22 mouse cellular contexts compared by ENCODE assay signal in the genomic region with DNA sequence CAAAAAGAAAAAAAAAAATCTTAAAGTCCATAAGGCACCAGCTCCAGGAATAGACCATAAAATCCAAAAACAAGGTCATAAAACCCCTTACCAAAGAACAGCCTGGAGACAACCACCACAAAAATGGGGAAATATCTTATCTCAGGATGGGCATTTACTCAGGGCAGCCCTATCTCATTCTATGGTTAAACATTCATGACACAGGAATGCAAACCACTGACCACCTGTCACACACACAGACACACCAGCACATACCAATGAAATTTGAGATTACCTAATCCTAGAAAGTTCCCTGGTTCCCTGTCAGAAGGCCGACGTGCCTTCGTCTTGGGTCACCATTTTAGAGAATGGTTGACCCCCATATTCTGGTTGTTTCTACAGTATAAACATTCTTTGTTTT.
A peak's percentile ranks its signal among the peaks of the same experiment; 100 is the strongest.
DNase-seq lines count a peak whose midpoint lies in the region; ATAC-seq and TF ChIP-seq lines count a peak whose summit lies in the region.
"Had no signal": no experiment of that assay in that cellular context is flagged by ENCODE, and none has a peak within 500 bp of the region (broad histone marks: within the 10 kb centered on the region; RNA-seq: fewer than 3 reads in every experiment).

No protein-coding gene starts in this region.

- H3K9ac ChIP-seq in forebrain, embryonic 11.5 days (ENCODE audit: low read length), result no peak overlapping the region
- no peak overlapping the region for H3K9ac ChIP-seq in hindbrain, embryonic 12.5 days
- H3K9ac ChIP-seq: embryonic facial prominence, embryonic 12.5 days; forebrain, embryonic 12.5 days had no signal

- no peak overlapping the region for H3K27ac ChIP-seq in forebrain, embryonic 11.5 days (ENCODE audit: low read depth, low read length)
- no peak overlapping the region for H3K27ac ChIP-seq in hindbrain, embryonic 12.5 days
- H3K27ac ChIP-seq: embryonic facial prominence, embryonic 10.5 days; embryonic facial prominence, embryonic 12.5 days; forebrain, embryonic 12.5 days had no signal

- no peaks in the 10 kb centered on the region for H3K79me3 ChIP-seq in C2C12 (ENCODE audit: low read depth)

- no peaks in the 10 kb centered on the region for H3K4me1 ChIP-seq in forebrain, embryonic 11.5 days (replicated peaks; ENCODE audit: control insufficient read depth, insufficient read depth, low read length)
- no peaks in the 10 kb centered on the region for H3K4me1 ChIP-seq in hindbrain, embryonic 12.5 days
- H3K4me1 ChIP-seq: embryonic facial prominence, embryonic 10.5 days; embryonic facial prominence, embryonic 12.5 days; forebrain, embryonic 12.5 days had no signal

- H3K4me2 ChIP-seq in forebrain, embryonic 11.5 days (ENCODE audit: low read depth, low read length, severe bottlenecking), result no peak overlapping the region
- no peak overlapping the region for H3K4me2 ChIP-seq in hindbrain, embryonic 12.5 days (replicated peaks)
- H3K4me2 ChIP-seq: embryonic facial prominence, embryonic 12.5 days; forebrain, embryonic 12.5 days had no signal

- no peaks in the 10 kb centered on the region for H3K79me2 ChIP-seq in C2C12 (ENCODE audit: control insufficient read depth, insufficient read depth)

- H3K27me3 ChIP-seq in C2C12 (ENCODE audit: control insufficient read depth, insufficient read depth, insufficient read length), result no peaks in the 10 kb centered on the region
- no peaks in the 10 kb centered on the region; the same call in 1 of the 2 replicates for H3K27me3 ChIP-seq in forebrain, embryonic 11.5 days (ENCODE audit: control insufficient read depth, insufficient read depth, low read length)
- H3K27me3 ChIP-seq in hindbrain, embryonic 12.5 days, result peaks cover 17% of the 10 kb centered on the region
- H3K27me3 ChIP-seq: embryonic facial prominence, embryonic 12.5 days had no signal

- no peaks in the 10 kb centered on the region for H3K36me3 ChIP-seq in C2C12 (ENCODE audit: control insufficient read depth, insufficient read depth)
- H3K36me3 ChIP-seq in forebrain, embryonic 11.5 days (ENCODE audit: control insufficient read depth, insufficient read depth, low read length), result no peaks in the 10 kb centered on the region
- no peaks in the 10 kb centered on the region for H3K36me3 ChIP-seq in hindbrain, embryonic 12.5 days
- H3K36me3 ChIP-seq: embryonic facial prominence, embryonic 10.5 days; embryonic facial prominence, embryonic 12.5 days; forebrain, embryonic 12.5 days; G1E had no signal

- no peak overlapping the region for H3K4me3 ChIP-seq in C2C12 (ENCODE audit: insufficient read depth, poor library complexity, severe bottlenecking)
- no peak overlapping the region for H3K4me3 ChIP-seq in forebrain, embryonic 11.5 days (ENCODE audit: low read depth, low read length)
- H3K4me3 ChIP-seq in hindbrain, embryonic 12.5 days, result no peak overlapping the region
- H3K4me3 ChIP-seq: embryonic facial prominence, embryonic 10.5 days; embryonic facial prominence, embryonic 12.5 days; forebrain, embryonic 12.5 days had no signal

- H3K9me3 ChIP-seq in forebrain, embryonic 11.5 days (ENCODE audit: control insufficient read depth, low read length), result no peaks in the 10 kb centered on the region
- no peaks in the 10 kb centered on the region for H3K9me3 ChIP-seq in hindbrain, embryonic 12.5 days (replicated peaks)
- H3K9me3 ChIP-seq: embryonic facial prominence, embryonic 10.5 days; embryonic facial prominence, embryonic 12.5 days; forebrain, embryonic 12.5 days; G1E had no signal

- H3ac ChIP-seq in C2C12 (ENCODE audit: control insufficient read depth, insufficient read length, low read depth), result no peak overlapping the region

- no peak for TF ChIP-seq CTCF in C2C12 (IDR thresholded peaks at IDR 0.05; ENCODE audit: control insufficient read depth, insufficient read depth, insufficient read length)

- peak; percentile 52 for DNase-seq in 3T3-L1 (ENCODE audit: low read depth, low spot score)
- DNase-seq in yolk sac, embryonic 10.5 days (ENCODE audit: low spot score), result peak; percentile 16
- no peak for DNase-seq in forebrain, embryonic 11.5 days (ENCODE audit: low spot score)
- DNase-seq: adrenal gland, adult 8-10 months; adrenal gland, postnatal 14 days; adrenal gland, postnatal 36 days; B cell, adult 2 months; cerebellum, adult 11-12 months; cerebellum, adult 2 months; cerebellum, adult 9-10 months; cerebellum, postnatal 10 days; cerebellum, postnatal 25 days had no signal

- ATAC-seq in forebrain, embryonic 11.5 days (replicated peaks; ENCODE audit: low FRiP score), result no peak
- no peak for ATAC-seq in hindbrain, embryonic 12.5 days (ENCODE audit: low FRiP score)
- ATAC-seq: activated CD4-positive, CD25-positive, alpha-beta regulatory T cell, adult 4 months; forebrain, embryonic 14.5 days; forebrain, embryonic 16.5 days; Patski had no signal

- WGBS in forebrain, embryonic 11.5 days, result 92% methylated on average over 3 of the region's 3 CpGs
- WGBS in hindbrain, embryonic 12.5 days, result 81% methylated on average over 3 of the region's 3 CpGs

TF ChIP-seq in C2C12, 6 proteins besides CTCF, POLR2A, EP300 and RAD21:
- TF ChIP-seq MYOD1 (IDR thresholded peaks at IDR 0.05; ENCODE audit: control insufficient read depth, insufficient read length, low read depth) (peak; percentile 79), MAX (IDR thresholded peaks at IDR 0.05) (no peak), CEBPB (IDR thresholded peaks at IDR 0.05; ENCODE audit: low read depth) (no peak), USF1 (IDR thresholded peaks at IDR 0.05; ENCODE audit: low read depth) (no peak), FOSL1 (IDR thresholded peaks at IDR 0.05; ENCODE audit: insufficient read depth, low read length, poor library complexity, severe bottlenecking) (no peak)
TF ChIP-seq in C2C12: peak in this region for 1.
